Mouse (Mus musculus) cerebellum, adult 11-12 months (tissue): ENCODE measurements at regions not wholly inside any gene's neighbourhood (a gene's known extent, or its start where the extent isn't known, plus 50 kb on each side); places are given as distances from the start of the nearest gene placed in this dataset.

Experiments used
- DNase-seq: peaks from one replicate; pipeline ENCODE4 v3.0.0; 2022

GRCm38 (mm10) chr15:62233154-62233553 is 1310.3 kb upstream of the A1bg start:
- DNase-seq, result no peak

DNA sequence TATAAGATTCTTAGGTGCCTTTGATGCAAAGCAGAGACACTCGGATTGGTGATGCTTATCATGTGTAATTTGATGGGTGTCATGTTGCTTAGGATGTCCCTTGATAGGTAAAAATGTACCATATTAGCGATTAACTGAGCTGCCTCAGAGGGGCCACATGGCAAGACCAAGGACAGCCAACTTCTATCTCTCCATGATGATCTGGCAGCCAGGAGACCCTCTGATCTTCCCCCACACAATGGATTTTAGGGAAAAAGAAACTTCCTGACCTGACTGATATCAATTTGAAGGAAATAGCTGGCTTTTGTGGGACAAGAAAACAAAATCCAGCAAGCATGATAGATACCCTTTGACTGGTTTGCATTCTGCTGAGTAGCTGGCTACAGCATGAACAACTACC is 1308.9 kb upstream of the A1bg start:
- DNase-seq, result no peak

DNA sequence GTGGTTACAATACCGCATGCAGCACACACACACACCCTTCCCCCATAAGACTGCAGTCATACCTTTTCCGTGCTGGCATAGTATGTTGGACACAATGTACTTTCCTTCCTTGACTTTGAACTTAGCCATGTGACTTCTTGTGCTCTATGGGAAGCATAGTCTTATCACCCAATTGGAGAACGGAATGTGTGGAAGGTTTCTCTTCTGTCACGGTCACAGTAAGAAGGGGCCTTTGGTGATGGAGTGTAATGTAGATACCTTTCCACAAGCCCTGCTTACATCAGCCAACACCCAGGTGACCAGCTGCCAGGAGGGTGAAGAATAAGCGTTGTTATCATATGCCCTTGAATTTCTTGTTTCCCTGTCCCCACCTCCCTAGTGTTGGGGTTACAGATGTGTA is 1308.0 kb upstream of the A1bg start:
- DNase-seq, result no peak

DNA sequence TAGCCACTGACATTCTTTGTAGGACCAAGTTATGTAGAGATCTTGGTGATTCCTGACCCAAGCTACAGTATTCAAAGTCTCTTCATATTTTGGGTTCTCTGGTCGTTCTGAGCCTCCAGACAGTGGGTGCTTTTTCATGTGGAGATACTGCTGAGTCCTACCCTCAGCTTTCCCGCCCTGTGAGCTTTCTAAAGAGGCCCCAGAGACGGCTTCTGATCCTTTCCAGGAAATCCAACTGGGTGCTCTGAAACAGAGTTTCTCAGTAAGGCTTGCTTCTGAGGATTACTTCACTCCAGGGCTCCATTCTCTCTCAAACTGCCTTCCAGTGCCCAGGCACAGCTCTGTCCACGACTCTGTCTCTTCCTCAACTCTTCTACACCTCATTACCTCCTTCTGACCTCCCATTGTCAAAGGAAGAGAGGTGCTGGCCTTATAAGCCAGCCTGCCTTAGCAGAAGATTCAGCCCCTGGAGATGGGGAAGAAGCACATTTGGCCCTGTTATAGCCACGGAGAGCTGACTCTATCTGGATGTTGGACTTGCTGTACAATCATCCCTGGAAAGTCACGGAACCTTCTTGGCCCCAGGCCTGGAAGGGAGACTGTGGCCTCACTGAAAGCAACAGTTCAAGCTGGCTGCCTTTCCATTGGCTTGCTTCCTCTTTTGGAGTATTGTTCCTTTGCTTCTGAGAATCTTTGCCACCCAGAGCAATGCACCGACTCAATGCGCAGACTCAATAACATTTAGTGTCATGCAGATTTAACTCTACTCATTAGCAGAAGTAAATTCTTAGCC is 1306.9 kb upstream of the A1bg start:
- DNase-seq, result no peak

DNA sequence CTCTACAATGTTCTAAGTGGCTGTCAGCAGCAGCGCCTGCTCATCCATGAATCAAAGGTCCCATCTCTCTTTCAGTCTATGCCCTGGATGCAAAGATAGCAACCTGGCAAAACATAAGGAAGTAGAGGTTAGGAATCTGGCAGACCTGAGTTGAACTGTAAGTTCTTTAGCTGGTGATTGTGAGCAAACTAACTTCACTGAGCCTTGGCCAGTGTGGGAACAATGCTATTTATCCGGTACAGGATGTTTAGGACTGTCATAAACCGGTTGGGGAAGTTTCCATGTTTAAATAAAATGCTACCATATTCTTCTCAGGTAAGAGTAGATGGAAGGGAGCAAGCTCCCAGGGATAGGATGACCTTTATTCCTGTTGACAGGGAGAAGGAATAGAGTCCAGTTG is 1306.2 kb upstream of the A1bg start:
- DNase-seq, result no peak

- DNase-seq, result no peak
Measured at GRCm38 (mm10) chr15:62224798-62225197, 1302.0 kb upstream of the A1bg start.

DNA sequence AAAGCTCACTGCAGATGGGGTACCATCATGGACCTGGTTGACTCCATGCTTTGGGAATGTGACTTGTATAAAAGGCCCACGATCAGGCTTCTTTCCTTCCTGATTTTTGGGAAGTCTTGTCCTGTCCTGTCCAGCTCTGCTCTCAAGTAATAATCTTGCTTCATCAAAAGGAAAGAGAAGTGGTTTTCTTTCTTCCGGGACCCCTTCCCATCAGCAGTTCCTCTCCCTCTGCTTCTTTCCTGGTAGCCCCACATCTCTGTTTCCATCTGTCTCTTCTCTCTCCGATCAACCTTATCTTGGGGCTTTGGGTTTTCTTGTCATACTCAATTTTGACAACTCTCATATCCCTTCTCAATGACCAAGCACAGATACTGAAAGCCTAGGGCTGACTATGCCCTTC is 1301.4 kb upstream of the A1bg start:
- DNase-seq, result no peak

GRCm38 (mm10) chr15:62223156-62223840 is 1300.5 kb upstream of the A1bg start:
- DNase-seq, result no peak

DNA sequence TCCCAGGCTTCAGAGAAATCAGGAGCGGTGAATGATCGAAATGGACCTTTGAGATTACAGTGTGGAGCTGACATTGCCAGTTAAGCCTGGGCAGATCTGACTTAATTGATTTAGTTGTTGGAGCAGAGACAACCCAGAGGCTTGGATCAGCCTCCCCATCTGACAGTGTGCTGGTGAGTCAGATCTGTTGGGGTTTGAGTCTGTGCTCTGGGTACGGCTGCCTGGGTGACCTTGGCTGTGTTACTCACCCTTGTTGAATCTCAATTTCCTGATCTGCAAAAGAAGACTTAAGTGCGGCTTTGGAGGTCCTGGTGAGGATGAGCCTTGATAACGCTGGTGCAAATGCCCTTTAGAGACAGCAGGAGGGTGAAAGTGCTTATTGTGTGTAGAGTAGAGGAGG is 1299.9 kb upstream of the A1bg start:
- no peak for DNase-seq

- no peak for DNase-seq
Measured at GRCm38 (mm10) chr15:62222201-62222600, 1299.4 kb upstream of the A1bg start.

GRCm38 (mm10) chr15:62221024-62221819 is 1298.4 kb upstream of the A1bg start:
- no peak for DNase-seq

GRCm38 (mm10) chr15:62220620-62221019 is 1297.8 kb upstream of the A1bg start:
- DNase-seq, result no peak

DNA sequence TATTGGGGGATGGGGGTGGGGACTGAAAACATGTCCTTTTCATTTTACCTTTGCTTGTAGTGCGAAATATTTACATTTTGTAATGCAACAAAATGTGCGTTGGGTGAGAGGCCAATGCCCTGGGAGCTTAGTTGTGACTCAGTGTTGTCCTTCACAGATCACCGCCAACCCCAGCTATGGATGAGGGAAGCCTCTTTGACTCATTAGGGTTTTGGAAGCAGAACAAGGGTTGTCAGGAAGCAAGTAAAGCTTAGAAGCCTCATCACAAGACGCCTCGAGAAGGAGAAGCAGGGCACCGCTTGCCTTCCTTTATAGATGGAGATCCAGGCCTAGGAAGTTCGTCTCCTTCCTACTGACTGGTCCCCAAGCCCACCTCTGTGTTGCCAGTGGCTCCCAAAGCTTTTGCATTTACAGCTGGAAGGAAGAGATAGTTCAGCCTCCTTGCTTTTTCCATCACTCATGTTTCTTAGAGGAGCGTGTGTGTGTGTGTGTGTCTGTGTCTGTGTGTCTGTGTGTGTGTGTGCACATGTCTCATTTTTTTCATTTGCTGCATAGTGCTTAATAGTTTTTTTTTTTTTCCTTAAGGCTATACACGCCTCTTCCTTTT is 1297.2 kb upstream of the A1bg start:
- DNase-seq, result no peak

- DNase-seq, result no peak
Measured at GRCm38 (mm10) chr15:62218346-62219080, 1295.7 kb upstream of the A1bg start.

DNA sequence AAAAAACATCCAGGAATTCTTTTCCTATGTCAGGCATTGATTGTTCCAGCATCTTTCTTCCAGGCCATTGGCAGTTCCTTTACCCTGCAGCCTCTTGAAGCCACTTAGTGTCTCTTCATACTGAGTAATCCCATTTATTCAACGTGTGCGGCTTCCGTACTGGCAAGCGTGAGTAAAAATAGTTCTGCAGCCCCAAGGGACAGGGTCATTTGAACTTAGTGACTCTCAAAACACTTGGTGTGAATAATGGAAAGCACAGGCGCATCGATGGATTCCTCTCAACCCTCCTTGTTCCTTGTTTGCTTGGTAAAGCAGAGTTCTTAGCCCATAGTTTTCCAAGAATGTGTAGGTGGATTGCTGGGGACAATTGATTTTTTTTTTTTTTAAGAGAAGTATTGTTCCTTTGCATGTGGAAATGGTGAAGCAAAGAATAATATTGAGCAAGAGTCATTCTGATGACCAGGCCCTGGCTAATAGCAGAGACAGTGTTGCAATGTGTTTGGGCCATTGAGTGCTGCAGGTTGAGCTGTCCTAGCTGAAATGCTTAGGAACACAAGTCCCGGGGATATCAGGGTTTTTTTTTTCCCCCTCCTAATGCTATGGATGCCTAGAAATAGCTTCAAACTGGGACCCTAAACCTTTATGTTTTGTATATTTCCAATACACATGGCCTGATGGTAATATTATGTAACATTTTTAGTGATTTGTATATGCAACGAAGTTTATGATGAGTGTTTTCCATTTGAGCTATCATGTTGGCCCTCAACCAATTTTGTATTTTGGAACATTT is 1294.1 kb upstream of the A1bg start:
- no peak for DNase-seq

DNA sequence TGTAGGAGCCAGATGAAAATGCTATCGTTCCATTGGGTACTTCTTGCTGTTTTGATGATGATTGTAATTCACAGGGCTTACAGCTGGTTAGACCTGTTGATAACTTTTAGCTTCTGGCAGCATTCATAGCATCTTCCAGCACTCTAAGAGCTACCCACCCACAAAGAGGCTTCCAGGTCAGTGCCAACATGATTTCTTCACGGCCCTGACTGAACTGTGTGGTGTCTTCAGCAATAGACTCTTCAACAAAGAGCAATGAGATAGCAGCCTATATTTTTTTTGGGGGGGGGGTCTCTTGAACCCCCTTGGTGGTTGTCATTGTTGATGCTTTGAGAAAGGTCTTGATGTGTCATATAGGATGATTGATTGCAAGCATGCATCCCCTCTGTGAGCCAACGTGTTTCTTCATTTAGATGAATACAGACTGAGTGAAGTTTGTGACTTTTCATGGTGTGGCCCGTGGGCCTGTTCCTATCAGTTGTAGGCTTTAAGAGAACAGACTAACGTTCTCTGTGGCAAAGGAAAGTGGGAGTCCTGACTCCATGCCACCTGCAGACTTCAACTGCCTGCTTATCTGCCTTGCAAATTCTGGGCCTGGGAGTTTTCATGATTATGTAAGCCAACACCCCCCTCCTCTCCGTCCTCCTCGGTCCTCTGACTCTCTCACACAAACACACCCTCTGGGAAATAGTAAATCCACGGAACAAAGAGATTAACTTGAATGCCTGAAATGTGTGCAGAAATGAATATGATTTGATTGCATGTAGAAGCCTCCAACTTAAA is 1293.0 kb upstream of the A1bg start:
- DNase-seq, result no peak

DNA sequence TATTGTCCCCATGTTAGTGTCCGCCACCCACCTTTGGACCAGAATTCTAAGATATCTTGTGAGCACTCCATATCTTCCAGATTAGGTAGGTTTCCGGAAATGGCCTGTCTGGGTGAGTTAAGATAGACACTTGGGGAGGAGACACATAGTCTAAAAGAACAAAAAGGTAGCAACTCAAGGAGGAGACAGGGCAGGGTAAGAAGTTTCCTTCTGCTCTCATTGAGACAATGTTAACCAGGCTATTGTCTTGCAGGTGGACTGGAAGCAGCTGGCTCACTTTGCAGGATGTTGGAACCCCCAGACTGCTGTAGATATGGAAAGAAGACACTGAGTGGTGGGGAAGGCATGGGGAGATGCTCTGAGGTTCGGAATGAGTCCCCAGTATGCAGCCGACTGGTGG is 1291.5 kb upstream of the A1bg start:
- DNase-seq, result no peak

DNA sequence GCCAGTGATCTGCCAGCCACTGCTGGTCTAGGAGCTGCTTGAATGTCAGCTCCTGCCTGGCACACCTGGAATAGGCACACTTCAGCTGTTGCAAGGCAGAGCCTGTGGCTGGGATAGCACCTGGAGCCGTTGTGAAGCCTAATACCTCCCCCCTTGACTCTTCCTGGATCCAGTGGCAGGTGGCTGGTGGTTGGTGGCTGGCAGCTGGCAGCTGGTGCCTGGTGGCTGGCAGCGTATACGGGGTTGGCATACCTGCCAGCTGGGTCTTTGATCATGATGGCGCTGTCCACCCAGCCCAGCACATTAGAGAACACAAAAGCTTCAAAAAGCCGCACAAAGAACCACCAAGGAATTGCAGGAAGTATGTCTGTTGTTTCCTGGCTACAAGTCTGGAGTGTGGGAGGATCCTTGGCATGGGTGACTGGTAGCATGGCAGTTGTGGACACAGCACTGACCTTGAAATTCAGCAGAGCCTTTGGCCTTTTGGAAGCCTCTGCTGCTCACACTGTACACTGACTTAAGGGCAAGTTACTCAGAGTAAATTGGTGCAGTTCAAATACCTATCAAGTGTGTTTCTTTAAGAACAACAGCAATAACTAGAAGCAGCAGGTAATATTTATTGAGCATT is 1289.6 kb upstream of the A1bg start:
- DNase-seq, result no peak

DNA sequence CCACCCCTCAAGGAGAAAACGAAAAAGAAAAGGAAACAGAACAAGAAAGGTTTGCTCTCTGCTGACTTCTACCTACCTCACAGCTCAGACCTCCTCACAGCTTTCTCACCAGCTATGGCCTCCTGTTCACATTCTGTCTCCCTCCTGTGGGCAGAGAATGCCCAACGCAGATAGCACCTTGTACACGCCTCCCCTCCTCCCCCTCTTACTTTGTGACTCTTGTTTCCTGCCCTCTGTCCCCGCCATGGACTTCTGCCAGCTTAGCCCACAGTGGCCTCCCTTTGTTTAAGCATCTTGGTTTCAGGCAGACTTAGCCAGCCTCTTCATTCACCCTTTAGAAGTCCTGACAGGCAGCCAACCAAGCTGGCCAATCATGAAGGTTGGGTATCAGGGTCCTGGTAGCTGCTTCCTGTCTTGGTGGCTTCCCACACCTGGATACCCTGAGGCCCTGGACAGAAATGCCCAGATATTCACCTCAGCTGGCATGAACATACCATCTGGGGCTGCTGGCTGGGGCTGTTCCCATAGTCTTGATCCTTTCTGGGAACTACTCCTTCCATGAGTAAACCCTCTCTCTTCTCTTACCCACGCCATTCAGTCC is 1287.2 kb upstream of the A1bg start:
- no peak for DNase-seq

- no peak for DNase-seq
Measured at GRCm38 (mm10) chr15:62209296-62209695, 1286.5 kb upstream of the A1bg start.
